Mouse (Mus musculus): ENCODE measurements around the gene Gadl1. TPM values are rescaled to one million over a fixed set of nuclear protein-coding genes. Genes with fewer than 3 reads are reported as not detected.

Gadl1 gene
- not detected for polyA plus RNA-seq (2017; shearing (Covaris generic))

GRCm38 (mm10) chr9:115909155-115909554 is at the start of gene Gadl1:
Gene Gadl1, plus strand, starts transcription at chr9:115909455.

All from activated CD4-positive, CD25-positive, alpha-beta regulatory T cell (primary cell).